ENCODE assay signal across 8 mouse cellular contexts in the genomic region with DNA sequence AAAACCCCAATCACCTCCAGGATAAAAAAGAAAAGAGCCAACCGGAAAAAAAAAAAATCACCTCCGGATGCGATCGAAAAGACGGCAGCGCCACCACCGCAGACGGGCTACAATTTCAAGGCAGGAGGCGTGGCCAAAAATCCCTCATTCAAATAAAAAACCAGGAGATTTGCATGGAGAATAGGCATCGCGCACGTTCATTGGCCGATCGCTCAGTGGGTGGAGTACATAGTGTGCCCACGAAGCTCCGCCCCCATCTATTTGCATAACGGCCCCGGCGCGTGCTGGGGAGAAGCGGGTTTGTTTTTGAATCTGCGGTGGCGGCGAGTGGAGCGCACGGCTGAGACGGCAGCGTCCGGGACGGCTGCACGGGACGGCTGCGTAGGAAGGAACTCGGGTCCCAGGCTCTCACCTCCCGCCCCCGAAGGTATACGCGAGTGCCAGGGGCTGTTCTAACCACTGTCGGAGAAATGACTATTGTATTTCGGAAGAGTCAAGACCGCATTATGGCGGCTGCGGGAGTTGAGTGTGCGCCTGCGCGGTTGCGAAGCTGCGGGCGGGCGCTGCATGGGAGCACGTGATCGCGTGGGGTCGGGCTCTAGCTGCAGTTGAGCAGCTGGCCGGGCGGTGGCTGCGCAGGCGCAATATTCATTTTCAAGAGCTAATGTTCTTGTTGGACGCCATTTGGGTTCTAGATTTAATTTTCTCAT. TPM values are rescaled to one million over a fixed set of nuclear protein-coding genes. Genes with fewer than 3 reads are reported as not detected.
DNase-seq lines count a peak whose midpoint lies in the region; ATAC-seq and TF ChIP-seq lines count a peak whose summit lies in the region.

No protein-coding gene starts in this region.

- peak overlapping the region; percentile 96 for H3K27ac ChIP-seq in hindbrain, embryonic 11.5 days (ENCODE audit: low read depth, low read length)
- H3K27ac ChIP-seq in lung, embryonic 16.5 days (ENCODE audit: low read length) = peak overlapping the region; percentile 99
- peak overlapping the region; percentile 93 for H3K27ac ChIP-seq in thymus, adult 2 months (ENCODE audit: control insufficient read depth, insufficient read depth, low read length)

- peak overlapping the region; percentile 83 for H3K9ac ChIP-seq in hindbrain, embryonic 11.5 days (ENCODE audit: low read depth, low read length)
- H3K9ac ChIP-seq in lung, embryonic 16.5 days (ENCODE audit: low read length) = peak overlapping the region; percentile 78

- POLR2A ChIA-PET in Patski (lab: Charles Lee) = interaction anchor here (1.0 kb wide), 1 partner anchor 96 kb away, joined by 3 read pairs; no protein-coding TSS in a partner anchor

- peak overlapping the region; percentile 61 for H3K4me3 ChIP-seq in hindbrain, embryonic 11.5 days (ENCODE audit: low read depth, low read length)
- peak overlapping the region; percentile 71 for H3K4me3 ChIP-seq in lung, embryonic 16.5 days (ENCODE audit: low read length)
- H3K4me3 ChIP-seq in thymus, adult 2 months (ENCODE audit: control insufficient read depth, insufficient read depth, low read length) = peak overlapping the region; percentile 77

- peak; percentile 97 for ATAC-seq in Patski
- peak; percentile 98 for ATAC-seq in hindbrain, embryonic 11.5 days (ENCODE audit: low FRiP score)
- peak; percentile 98 for ATAC-seq in lung, embryonic 16.5 days (ENCODE audit: low read depth)

- H3K4me2 ChIP-seq in hindbrain, embryonic 11.5 days (replicated peaks; ENCODE audit: low read depth, low read length) = peak overlapping the region; percentile 38
- H3K4me2 ChIP-seq in lung, embryonic 16.5 days (ENCODE audit: low read depth, low read length) = peak overlapping the region; percentile 18

- H3K36me3 ChIP-seq in hindbrain, embryonic 11.5 days (ENCODE audit: control insufficient read depth, insufficient read depth, low read length) = no peaks in the 10 kb centered on the region
- peaks cover 3% of the 10 kb centered on the region; the same call in 1 of the 2 replicates for H3K36me3 ChIP-seq in lung, embryonic 16.5 days (ENCODE audit: control insufficient read depth, insufficient read depth, low read length)
- peaks cover 4% of the 10 kb centered on the region; the same call in 1 of the 2 replicates for H3K36me3 ChIP-seq in thymus, adult 2 months (ENCODE audit: control insufficient read depth, insufficient read depth, low read length)

- CTCF ChIA-PET in Patski (lab: Charles Lee) = interaction anchor here (0.7 to 5.1 kb wide), 10 partner anchors 11 to 97 kb away, joined by 3 to 42 read pairs (median 3); no protein-coding TSS in a partner anchor

- H3K27me3 ChIP-seq in Patski = no peaks in the 10 kb centered on the region
- no peaks in the 10 kb centered on the region for H3K27me3 ChIP-seq in hindbrain, embryonic 11.5 days (ENCODE audit: control insufficient read depth, insufficient read depth, low read length)
- H3K27me3 ChIP-seq in lung, embryonic 16.5 days (ENCODE audit: control insufficient read depth, insufficient read depth, low read depth, low read length) = no peaks in the 10 kb centered on the region
- H3K27me3 ChIP-seq in thymus, adult 2 months (ENCODE audit: control insufficient read depth, insufficient read depth, low read length) = no peaks in the 10 kb centered on the region

- in situ Hi-C loops in Patski (cut with MboI; ENCODE audit: low pct_unique_long_range_greater_than_20kb) = loop anchor here (5.0 kb wide), 3 partner anchors 34 to 91 kb away; no protein-coding TSS in a partner anchor

- TF ChIP-seq CTCF in Patski (IDR thresholded peaks at IDR 0.05) = peak; percentile 57
- peak; percentile 40; the same call in 1 of the 2 replicates for TF ChIP-seq CTCF in thymus, adult 2 months (IDR thresholded peaks at IDR 0.05; ENCODE audit: borderline replicate concordance, control insufficient read depth, extremely low read depth, insufficient read depth, low read length, poor library complexity)

- 0 out of 2 replicates have a peak, but pooled peaks cover 3% of the 10 kb centered on the region for H3K9me3 ChIP-seq in hindbrain, embryonic 11.5 days (ENCODE audit: control insufficient read depth, low read length)
- peaks cover 5% of the 10 kb centered on the region for H3K9me3 ChIP-seq in lung, embryonic 16.5 days (ENCODE audit: control insufficient read depth, low read length)

- TF ChIP-seq POLR2A in thymus, adult 2 months (IDR thresholded peaks at IDR 0.05; ENCODE audit: control insufficient read depth, extremely low read depth, insufficient read depth, low read length, poor library complexity) = peak; percentile 90

- H3K4me1 ChIP-seq in hindbrain, embryonic 11.5 days (replicated peaks; ENCODE audit: control insufficient read depth, insufficient read depth, low read length) = no peaks in the 10 kb centered on the region
- H3K4me1 ChIP-seq in lung, embryonic 16.5 days (replicated peaks; ENCODE audit: control insufficient read depth, insufficient read depth, low read length) = peaks cover 3% of the 10 kb centered on the region; the same call in 1 of the 2 replicates
- peaks cover 19% of the 10 kb centered on the region for H3K4me1 ChIP-seq in thymus, adult 2 months (replicated peaks; ENCODE audit: control insufficient read depth, insufficient read depth, low read length)

- WGBS in hindbrain, embryonic 11.5 days = under 1% methylated on average over 59 of the region's 59 CpGs
- under 1% methylated on average over 59 of the region's 59 CpGs for WGBS in lung, embryonic 16.5 days
- under 1% methylated on average over 59 of the region's 59 CpGs for WGBS in thymus, adult 2 months

- DNase-seq in Patski (ENCODE audit: low read depth, low spot score) = peak; percentile 91
- peak; percentile 97 for DNase-seq in cerebellum, postnatal 10 days
- DNase-seq in frontal cortex, adult 2 months (ENCODE audit: extremely low spot score in 1 of 2, low spot score in 1 of 2) = peak; percentile 97 to 98
- DNase-seq in hindbrain, embryonic 11.5 days (ENCODE audit: low spot score) = peak; percentile 96
- peak; percentile 99 for DNase-seq in layer of hippocampus, adult 9-11 months
- peak; percentile 96 for DNase-seq in ovary, adult 18-20 months (ENCODE audit: low spot score)
- peak; percentile 92 for DNase-seq in thymus, adult 2 months

RNA-seq across cellular contexts. Expression of a gene that starts 12.7 kb away (rescaled TPM):
- 19.9 TPM for polyA plus RNA-seq in Patski (2021)
- 42.8 and 49.5 TPM in 2 replicates for polyA plus RNA-seq in frontal cortex, adult 2 months (2012; rRNA removed)
- polyA plus RNA-seq in hindbrain, embryonic 11.5 days (2014; fragmentation: Nextera tagmentation; extraction: Ambion mirVana) = 54.1 and 73.7 TPM in 2 replicates
- polyA plus RNA-seq in lung, embryonic 16.5 days (2015; fragmentation: Nextera tagmentation; extraction: Ambion mirVana) = 41.2 and 43.6 TPM in 2 replicates
- 65.1 and 79.5 TPM in 2 replicates for polyA plus RNA-seq in thymus, adult 2 months (2012; rRNA removed)

Comparison
In these comparisons a context has a peak if more than half of its experiments do, and no peak if none do; other contexts are left out.
1. Peak in every context shown above with its lines: DNase-seq, ATAC-seq, H3K4me3 ChIP-seq and H3K27ac ChIP-seq.